Mouse (Mus musculus) neural tube, embryonic 14.5 days (tissue): ENCODE measurements at regions not wholly inside any gene's neighbourhood (a gene's known extent, or its start where the extent isn't known, plus 50 kb on each side); places are given as distances from the start of the nearest gene placed in this dataset.

Experiments used
- ATAC-seq: fragments of 200-750 bp; cut with Nextera tagmentation; 2 replicates; pipeline ENCODE4 v1.8.0; 2017; ENCODE audit warnings: low read depth, mild to moderate bottlenecking, moderate TSS enrichment, moderate library complexity
- H3K27ac ChIP-seq: fragments of 300-500 bp; sonication (generic); 2 replicates; pipeline ENCODE4 v1.5.1; 2014; ENCODE audit warnings: low read depth, mild to moderate bottlenecking, control low read depth, low read length, moderate library complexity, mixed read lengths
- H3K27me3 ChIP-seq: fragments of 300-500 bp; sonication (generic); 2 replicates; pipeline ENCODE4 v1.6.1; 2014; ENCODE audit warnings: low read length; ENCODE audit not compliant: control insufficient read depth, insufficient read depth
- H3K36me3 ChIP-seq: fragments of 300-500 bp; sonication (generic); 2 replicates; pipeline ENCODE4 v1.6.1; 2014; ENCODE audit warnings: low read length, mixed read lengths; ENCODE audit not compliant: control insufficient read depth, insufficient read depth
- H3K4me1 ChIP-seq: fragments of 300-500 bp; sonication (generic); 2 replicates; pipeline ENCODE4 v1.6.1; 2014; ENCODE audit warnings: low read length; ENCODE audit not compliant: control insufficient read depth, insufficient read depth
- H3K4me2 ChIP-seq: fragments of 300-500 bp; sonication (generic); 2 replicates; pipeline ENCODE4 v1.6.1; 2014; ENCODE audit warnings: mild to moderate bottlenecking, low read depth, low read length, control low read depth
- H3K4me3 ChIP-seq: fragments of 300-500 bp; sonication (generic); 2 replicates; pipeline ENCODE4 v1.5.1; 2014; ENCODE audit warnings: low read depth, low read length, control low read depth, mixed read lengths
- H3K9ac ChIP-seq: fragments of 300-500 bp; sonication (generic); replicated peaks from 2 replicates; pipeline ENCODE4 v1.6.1; 2014; ENCODE audit warnings: low read depth, mild to moderate bottlenecking, control low read depth, low read length, mixed read lengths
- H3K9me3 ChIP-seq: fragments of 300-500 bp; sonication (generic); 2 replicates; pipeline ENCODE4 v1.6.1; 2016; ENCODE audit warnings: low read length; ENCODE audit not compliant: control insufficient read depth
- WGBS: fragments of 180-500 bp; shearing (Covaris S2); extraction: QIAGEN DNeasy Blood & Tissue Kit; methylation state at CpG from one replicate; pipeline ENCODE4 v1.1.7; 2014; 5-methylcytosine and 5-hydroxymethylcytosine counted together

- Histone ChIP-seq H3K9ac (no peak overlapping the region), H3K9me3 (no peaks in the 10 kb centered on the region), H3K27me3 (no peaks in the 10 kb centered on the region), H3K4me3 (no peak overlapping the region), H3K4me2 (no peak overlapping the region), H3K4me1 (no peaks in the 10 kb centered on the region), H3K36me3 (no peaks in the 10 kb centered on the region), H3K27ac (no peak overlapping the region)
- ATAC-seq, result no peak
- WGBS, result 41% methylated on average over 12 of the region's 12 CpGs
Measured at GRCm38 (mm10) chr7:130058267-130058666, 461.9 kb downstream of the Ate1 start.

GRCm38 (mm10) chr7:130059684-130060607 is 460.2 kb downstream of the Ate1 start:
- Histone ChIP-seq H3K9me3 (no peaks in the 10 kb centered on the region), H3K4me2 (no peak overlapping the region), H3K4me1 (no peaks in the 10 kb centered on the region), H3K27me3 (no peaks in the 10 kb centered on the region), H3K4me3 (no peak overlapping the region), H3K27ac (no peak overlapping the region), H3K36me3 (no peaks in the 10 kb centered on the region), H3K9ac (no peak overlapping the region)
- no peak for ATAC-seq
- whole genome bisulfite sequencing, result 70% methylated on average over 15 of the region's 15 CpGs

GRCm38 (mm10) chr7:130064500-130064899 is 455.7 kb downstream of the Ate1 start:
- Histone ChIP-seq H3K9me3 (no peaks in the 10 kb centered on the region), H3K27me3 (no peaks in the 10 kb centered on the region), H3K27ac (no peak overlapping the region), H3K36me3 (no peaks in the 10 kb centered on the region), H3K4me3 (no peak overlapping the region), H3K9ac (no peak overlapping the region), H3K4me1 (no peaks in the 10 kb centered on the region), H3K4me2 (no peak overlapping the region)
- WGBS, result 60% methylated on average over 7 of the region's 7 CpGs
- ATAC-seq, result no peak

- WGBS, result 70% methylated on average over 3 of the region's 3 CpGs
- no peak for ATAC-seq
- Histone ChIP-seq H3K4me3 (no peak overlapping the region), H3K9ac (no peak overlapping the region), H3K4me2 (no peak overlapping the region), H3K27me3 (no peaks in the 10 kb centered on the region), H3K27ac (no peak overlapping the region), H3K4me1 (no peaks in the 10 kb centered on the region; the same call in 1 of the 2 replicates), H3K9me3 (no peaks in the 10 kb centered on the region), H3K36me3 (no peaks in the 10 kb centered on the region)
Measured at GRCm38 (mm10) chr7:130068316-130068715, 451.9 kb downstream of the Ate1 start.

GRCm38 (mm10) chr7:130073388-130073787 is 446.8 kb downstream of the Ate1 start:
- no peak overlapping the region for H3K27ac ChIP-seq
- H3K36me3 ChIP-seq, result no peaks in the 10 kb centered on the region
- H3K4me2 ChIP-seq, result peak overlapping the region; percentile 43
- H3K27me3 ChIP-seq, result no peaks in the 10 kb centered on the region
- ATAC-seq, result no peak
- WGBS, result 69% methylated on average over 11 of the region's 11 CpGs
- H3K9me3 ChIP-seq, result no peaks in the 10 kb centered on the region
- no peak overlapping the region for H3K4me3 ChIP-seq
- H3K9ac ChIP-seq, result no peak overlapping the region
- H3K4me1 ChIP-seq, result peaks cover 7% of the 10 kb centered on the region; the same call in 1 of the 2 replicates

- Histone ChIP-seq H3K9ac (no peak overlapping the region), H3K9me3 (no peaks in the 10 kb centered on the region), H3K4me2 (peak overlapping the region; percentile 43), H3K36me3 (no peaks in the 10 kb centered on the region), H3K4me3 (peak overlapping the region; percentile 21; the same call in 1 of the 2 replicates), H3K27me3 (no peaks in the 10 kb centered on the region), H3K27ac (no peak overlapping the region), H3K4me1 (peaks cover 7% of the 10 kb centered on the region; the same call in 1 of the 2 replicates)
- 24% methylated on average over 27 of the region's 27 CpGs for WGBS
- ATAC-seq, result no peak
Measured at GRCm38 (mm10) chr7:130073890-130074819, 446.0 kb downstream of the Ate1 start.

GRCm38 (mm10) chr7:130082662-130083061 is 437.5 kb downstream of the Ate1 start:
- Histone ChIP-seq H3K9ac (no peak overlapping the region), H3K27ac (no peak overlapping the region), H3K4me3 (no peak overlapping the region), H3K27me3 (no peaks in the 10 kb centered on the region), H3K4me2 (no peak overlapping the region), H3K9me3 (no peaks in the 10 kb centered on the region), H3K36me3 (no peaks in the 10 kb centered on the region), H3K4me1 (no peaks in the 10 kb centered on the region)
- WGBS, result 82% methylated on average over 4 of the region's 4 CpGs
- no peak for ATAC-seq

- no peaks in the 10 kb centered on the region for H3K4me1 ChIP-seq
- no peak overlapping the region for H3K4me2 ChIP-seq
- no peak overlapping the region for H3K9ac ChIP-seq
- no peak overlapping the region for H3K4me3 ChIP-seq
- H3K36me3 ChIP-seq, result no peaks in the 10 kb centered on the region
- no peak for ATAC-seq
- no peak overlapping the region for H3K27ac ChIP-seq
- no peaks in the 10 kb centered on the region for H3K27me3 ChIP-seq
- H3K9me3 ChIP-seq, result no peaks in the 10 kb centered on the region
Measured at GRCm38 (mm10) chr7:130085706-130086105, 434.5 kb downstream of the Ate1 start.
